Mouse (Mus musculus): Measurements from ENCODE around the gene Sytl3. TPM values are rescaled to one million over a fixed set of nuclear protein-coding genes. Genes with fewer than 3 reads are reported as not detected.
"Not testable (repeated sequence)": the region's sequence is repeated elsewhere in the genome, so short reads cannot be mapped to it uniquely, and the experiment has no call there.

The Sytl3 gene
- polyA plus RNA-seq, 1 experiment = not detected

GRCm38 (mm10) chr17:6655567-6656281 lies 3.2 kb upstream of the Sytl3 start, which contains the start of gene Dynlt1f:
Gene Dynlt1f (minus strand): TSS chr17:6655900.
- H3K4me3 ChIP-seq (replicated peaks) = peak within 1 kb of the TSS; percentile 66
- H3K27me3 ChIP-seq (ENCODE audit: control insufficient read depth); H3K4me1 ChIP-seq (ENCODE audit: control insufficient read depth); H3K36me3 ChIP-seq (ENCODE audit: control insufficient read depth); H3K9me3 ChIP-seq (ENCODE audit: control insufficient read depth, low read length): not testable (repeated sequence)

- not testable (repeated sequence) for H3K4me3 ChIP-seq (replicated peaks); H3K9me3 ChIP-seq (ENCODE audit: control insufficient read depth, low read length); H3K4me1 ChIP-seq (ENCODE audit: control insufficient read depth); H3K36me3 ChIP-seq (ENCODE audit: control insufficient read depth); H3K27me3 ChIP-seq (ENCODE audit: control insufficient read depth)
Observed at GRCm38 (mm10) chr17:6656471-6656870, 2.4 kb upstream of the Sytl3 start.

- H3K4me3 ChIP-seq (replicated peaks); H3K9me3 ChIP-seq (ENCODE audit: control insufficient read depth, low read length); H3K4me1 ChIP-seq (ENCODE audit: control insufficient read depth); H3K27me3 ChIP-seq (ENCODE audit: control insufficient read depth); H3K36me3 ChIP-seq (ENCODE audit: control insufficient read depth): not testable (repeated sequence)
Observed at GRCm38 (mm10) chr17:6660589-6660988, 1.7 kb downstream of the Sytl3 start.

- not testable (repeated sequence) for H3K27me3 ChIP-seq (ENCODE audit: control insufficient read depth); H3K4me1 ChIP-seq (ENCODE audit: control insufficient read depth); H3K36me3 ChIP-seq (ENCODE audit: control insufficient read depth); H3K9me3 ChIP-seq (ENCODE audit: control insufficient read depth, low read length); H3K4me3 ChIP-seq (replicated peaks)
Observed at GRCm38 (mm10) chr17:6661093-6661816, 2.4 kb downstream of the Sytl3 start.

- not testable (repeated sequence) for H3K4me1 ChIP-seq (ENCODE audit: control insufficient read depth); H3K36me3 ChIP-seq (ENCODE audit: control insufficient read depth); H3K4me3 ChIP-seq (replicated peaks); H3K27me3 ChIP-seq (ENCODE audit: control insufficient read depth); H3K9me3 ChIP-seq (ENCODE audit: control insufficient read depth, low read length)
Observed at GRCm38 (mm10) chr17:6662840-6663239, 3.9 kb downstream of the Sytl3 start.

DNA sequence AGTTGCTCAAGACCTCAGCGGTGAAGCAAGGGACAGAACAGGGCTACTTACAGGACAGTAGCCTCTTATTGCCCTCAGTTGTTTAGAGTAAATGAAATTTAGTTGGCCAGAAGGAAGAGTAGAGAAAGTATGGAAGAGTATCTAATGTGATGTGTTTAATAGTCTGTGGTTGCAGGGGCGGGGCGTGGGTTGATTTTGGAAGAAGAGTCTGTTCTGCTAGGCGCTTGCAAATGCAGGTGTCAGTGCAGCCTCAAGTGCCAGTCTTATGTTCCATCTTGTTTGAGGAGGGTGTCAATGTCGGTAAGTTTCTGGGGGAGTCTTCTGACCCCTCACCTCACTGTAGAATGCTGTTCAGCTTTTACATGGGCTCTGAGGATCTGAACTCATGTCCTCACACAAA lies 6.5 kb downstream of the Sytl3 start:
- not testable (repeated sequence) for H3K36me3 ChIP-seq (ENCODE audit: control insufficient read depth)

GRCm38 (mm10) chr17:6668522-6668921 lies 9.6 kb downstream of the Sytl3 start:
- not testable (repeated sequence) for H3K36me3 ChIP-seq (ENCODE audit: control insufficient read depth); H3K9me3 ChIP-seq (ENCODE audit: control insufficient read depth, low read length); H3K27me3 ChIP-seq (ENCODE audit: control insufficient read depth); H3K4me3 ChIP-seq (replicated peaks); H3K4me1 ChIP-seq (ENCODE audit: control insufficient read depth)

More for the DNA sequence above, 6.5 kb downstream of the Sytl3 start:
- not testable (repeated sequence) for H3K4me1 ChIP-seq (ENCODE audit: control insufficient read depth); H3K27me3 ChIP-seq (ENCODE audit: control insufficient read depth); H3K4me3 ChIP-seq (replicated peaks); H3K9me3 ChIP-seq (ENCODE audit: control insufficient read depth, low read length)

- H3K27me3 ChIP-seq (ENCODE audit: control insufficient read depth); H3K4me1 ChIP-seq (ENCODE audit: control insufficient read depth); H3K4me3 ChIP-seq (replicated peaks); H3K36me3 ChIP-seq (ENCODE audit: control insufficient read depth); H3K9me3 ChIP-seq (ENCODE audit: control insufficient read depth, low read length): not testable (repeated sequence)
Observed at GRCm38 (mm10) chr17:6674297-6674696, 15.4 kb downstream of the Sytl3 start.

GRCm38 (mm10) chr17:6678063-6678462 lies 19.2 kb downstream of the Sytl3 start:
- not testable (repeated sequence) for H3K36me3 ChIP-seq (ENCODE audit: control insufficient read depth); H3K4me3 ChIP-seq (replicated peaks); H3K4me1 ChIP-seq (ENCODE audit: control insufficient read depth); H3K27me3 ChIP-seq (ENCODE audit: control insufficient read depth); H3K9me3 ChIP-seq (ENCODE audit: control insufficient read depth, low read length)

DNA sequence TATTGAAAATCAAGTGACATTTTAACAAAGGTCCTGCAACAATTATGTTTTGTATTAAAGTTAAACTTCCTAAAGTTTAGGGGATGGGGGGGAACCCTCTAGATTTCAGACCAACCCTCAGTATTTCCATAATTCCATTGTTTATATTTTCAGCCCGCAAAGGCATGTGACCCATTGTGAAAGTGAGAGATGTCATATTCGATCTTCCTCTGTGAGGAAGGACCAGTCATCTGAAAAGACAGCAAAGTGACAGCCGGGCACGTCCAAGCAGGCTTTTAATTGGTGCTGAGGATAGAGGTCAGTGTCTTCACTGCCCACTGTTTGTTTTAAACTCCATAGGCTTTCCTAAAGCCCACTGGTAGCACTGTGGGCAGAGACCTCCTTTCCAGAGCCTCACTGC lies 22.8 kb downstream of the Sytl3 start:
- not testable (repeated sequence) for H3K4me3 ChIP-seq (replicated peaks); H3K4me1 ChIP-seq (ENCODE audit: control insufficient read depth); H3K9me3 ChIP-seq (ENCODE audit: control insufficient read depth, low read length); H3K36me3 ChIP-seq (ENCODE audit: control insufficient read depth); H3K27me3 ChIP-seq (ENCODE audit: control insufficient read depth)

DNA sequence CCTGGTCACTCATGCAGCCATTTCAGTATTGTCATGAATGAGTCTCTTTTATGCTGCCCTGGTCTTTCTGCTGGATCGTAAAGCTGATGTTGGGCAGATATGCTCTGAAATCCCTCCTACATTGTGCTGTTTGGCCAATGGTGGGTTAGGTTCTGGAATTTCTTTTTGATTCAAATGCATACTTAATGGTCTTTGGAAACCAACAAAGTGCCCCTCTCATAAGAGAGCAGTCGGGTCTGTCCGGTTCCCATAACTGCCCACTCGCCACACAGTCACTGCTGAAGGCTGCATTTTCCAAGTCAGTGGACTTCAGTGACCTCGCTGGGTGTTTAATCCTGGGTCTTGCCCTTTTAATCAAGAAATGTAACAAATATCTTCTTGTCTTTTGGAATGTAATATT lies 24.8 kb downstream of the Sytl3 start:
- not testable (repeated sequence) for H3K36me3 ChIP-seq (ENCODE audit: control insufficient read depth); H3K9me3 ChIP-seq (ENCODE audit: control insufficient read depth, low read length); H3K4me3 ChIP-seq (replicated peaks); H3K27me3 ChIP-seq (ENCODE audit: control insufficient read depth); H3K4me1 ChIP-seq (ENCODE audit: control insufficient read depth)

DNA sequence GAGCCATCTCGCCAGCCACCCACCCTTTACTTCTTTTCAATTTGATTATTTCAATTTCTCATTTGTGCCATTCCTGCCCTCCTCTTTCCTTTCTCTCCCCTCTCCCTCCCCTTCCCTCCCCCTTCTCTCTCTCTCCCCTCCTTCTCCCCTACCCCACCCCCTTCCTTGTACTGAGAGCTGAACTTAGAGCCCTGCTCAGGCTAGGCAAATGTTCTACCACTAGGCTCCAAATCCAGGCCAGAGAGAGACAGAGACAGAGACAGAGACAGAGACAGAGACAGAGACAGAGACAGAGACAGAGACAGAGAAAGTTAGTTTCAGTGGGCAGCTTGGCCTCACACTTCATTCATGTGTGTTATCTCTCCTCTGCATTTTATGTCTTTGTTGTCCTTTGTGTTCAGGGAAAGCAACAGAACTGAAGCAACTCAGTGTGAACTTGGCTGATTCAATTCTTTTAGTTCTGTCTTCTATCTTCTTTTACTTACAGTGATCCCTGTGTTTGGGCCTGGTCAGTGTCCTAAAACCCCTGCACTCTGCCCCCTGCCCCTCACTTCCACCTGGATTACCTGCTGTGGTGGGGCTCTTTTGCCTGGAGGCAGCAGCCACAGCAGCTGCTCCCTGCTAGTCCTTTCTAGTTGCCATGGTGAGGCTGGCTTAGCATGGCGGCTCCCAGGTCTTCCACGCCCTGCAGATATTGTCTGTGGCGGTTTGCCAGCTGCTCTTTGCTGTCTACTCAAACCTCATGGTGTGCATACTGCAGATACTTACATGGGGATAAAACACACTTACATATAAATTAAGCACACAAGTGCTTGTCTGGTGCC lies 25.8 kb downstream of the Sytl3 start:
- not testable (repeated sequence) for H3K4me3 ChIP-seq (replicated peaks); H3K4me1 ChIP-seq (ENCODE audit: control insufficient read depth); H3K27me3 ChIP-seq (ENCODE audit: control insufficient read depth); H3K36me3 ChIP-seq (ENCODE audit: control insufficient read depth); H3K9me3 ChIP-seq (ENCODE audit: control insufficient read depth, low read length)

DNA sequence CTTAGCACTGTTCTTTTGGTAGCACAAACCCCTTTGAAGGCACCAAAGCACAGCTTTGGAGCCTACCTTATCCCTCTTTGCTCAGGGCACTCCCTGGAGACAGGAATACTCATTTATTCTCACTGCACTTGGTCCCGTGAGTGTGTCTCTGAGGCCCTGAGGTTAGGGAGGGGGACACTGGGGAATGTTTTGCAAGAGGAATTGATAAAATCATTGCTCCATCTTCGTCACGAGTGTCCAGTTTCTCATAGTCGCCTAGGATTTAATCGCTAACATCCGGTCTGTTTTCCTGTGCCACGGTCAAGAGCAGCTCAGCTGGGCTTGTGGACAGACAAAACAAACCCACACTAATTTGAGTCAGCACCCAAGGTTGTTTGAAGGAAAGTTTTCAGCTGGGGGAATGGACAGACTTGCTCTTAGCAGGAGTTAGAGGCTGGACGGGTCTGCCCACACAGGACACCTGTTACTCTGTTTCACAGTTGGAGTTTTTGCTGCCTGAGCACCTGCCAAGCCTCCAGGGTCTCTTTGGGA lies 26.5 kb downstream of the Sytl3 start:
- not testable (repeated sequence) for H3K27me3 ChIP-seq (ENCODE audit: control insufficient read depth); H3K36me3 ChIP-seq (ENCODE audit: control insufficient read depth); H3K4me1 ChIP-seq (ENCODE audit: control insufficient read depth); H3K4me3 ChIP-seq (replicated peaks); H3K9me3 ChIP-seq (ENCODE audit: control insufficient read depth, low read length)

DNA sequence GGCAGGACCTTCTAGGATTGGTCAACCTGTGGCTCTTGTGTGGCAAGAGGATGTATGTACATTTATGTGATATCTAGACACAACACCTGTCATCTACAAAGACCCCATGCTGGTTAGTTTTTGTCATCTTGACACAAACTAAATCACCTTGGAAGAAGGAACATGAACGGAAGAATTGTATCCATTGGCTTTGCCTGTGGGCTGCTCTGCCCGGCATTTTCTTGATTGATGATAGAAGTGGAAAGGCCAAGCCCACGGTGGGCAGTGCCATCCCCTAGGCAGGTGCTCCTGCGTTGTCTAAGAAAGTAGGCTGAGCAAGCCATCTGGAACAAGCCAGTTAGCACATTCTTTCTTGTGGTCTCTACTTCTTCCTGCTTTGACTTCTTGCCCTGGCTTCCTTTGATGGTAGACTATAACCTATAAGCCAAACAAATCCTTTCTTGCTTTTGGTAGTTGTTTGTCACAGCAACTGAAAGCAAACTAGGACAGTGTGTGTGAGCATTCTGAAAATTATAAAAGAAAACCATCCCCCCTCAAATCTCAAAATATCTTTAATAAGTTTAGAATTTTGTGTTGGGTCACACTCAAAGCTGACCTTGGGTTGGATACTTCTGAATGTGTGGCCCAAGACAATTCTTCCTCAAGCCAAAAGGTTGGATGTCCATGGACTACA lies 27.5 kb downstream of the Sytl3 start:
- H3K4me3 ChIP-seq (replicated peaks); H3K4me1 ChIP-seq (ENCODE audit: control insufficient read depth): not testable (repeated sequence)

More for the DNA sequence above, 27.5 kb downstream of the Sytl3 start:
- not testable (repeated sequence) for H3K36me3 ChIP-seq (ENCODE audit: control insufficient read depth); H3K9me3 ChIP-seq (ENCODE audit: control insufficient read depth, low read length); H3K27me3 ChIP-seq (ENCODE audit: control insufficient read depth)

All from erythroblast, embryonic 14.5 days (primary cell).